Mouse (Mus musculus) neutrophil, adult 65 days (primary cell): ENCODE data around the gene Tpcn2. TPM values are rescaled to one million over a fixed set of nuclear protein-coding genes. Genes with fewer than 3 reads are reported as not detected.

ENCODE experiments used
- total RNA-seq: library from RNA; stranded (reverse); gene quantifications from 2 replicates; pipeline ENCODE4 v1.2.4, GENCODE M21; 2023

Gene Tpcn2
- total RNA-seq: 52.1 and 61.8 TPM in 2 replicates

GRCm38 (mm10) chr7:145283487-145284187 lies at the start of gene Tpcn2:
Gene Tpcn2, minus strand, starts transcription at chr7:145284011.

GRCm38 (mm10) chr7:145314785-145315411 lies 31.1 kb upstream of the Tpcn2 start, which contains the start of gene Mrgprd:
Gene Mrgprd, plus strand, starts transcription at chr7:145314835.

GRCm38 (mm10) chr7:145300321-145301007 lies 16.7 kb upstream of the Tpcn2 start, which contains the start of gene Mrgprf:
Gene Mrgprf, plus strand, starts transcription at chr7:145300828.

DNA sequence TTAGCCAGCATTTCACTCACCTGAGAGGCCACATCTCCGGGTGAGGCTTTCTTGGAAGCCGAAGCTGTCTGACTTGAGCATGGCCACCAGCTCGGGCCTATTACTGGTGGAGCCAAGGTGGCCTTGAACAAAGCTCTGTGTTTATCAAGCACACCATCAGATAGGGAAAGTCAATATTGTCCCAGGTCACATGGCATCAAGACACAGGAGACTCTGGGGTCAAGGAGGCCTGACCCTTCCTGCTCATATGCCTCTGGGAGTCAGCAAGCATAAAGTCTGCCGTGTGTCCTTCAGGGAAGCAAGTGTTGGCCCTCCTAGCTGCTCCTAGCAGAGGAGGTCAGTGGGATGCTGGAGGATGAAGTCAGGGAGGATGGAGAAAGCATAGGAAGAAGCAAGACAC lies 75.8 kb downstream of the Tpcn2 start, which contains the start of gene 1810010D01Rik:
TSS of gene 1810010D01Rik (minus strand) at position 114 of the 400 bp plus-strand sequence.

Other genes with a start within 250 kb of the Tpcn2 start
- 4.8 and 6.9 TPM in 2 replicates for gene 1810010D01Rik, start 75.9 kb downstream of the Tpcn2 start, total RNA-seq
- gene Mrgprf, start 16.8 kb upstream of the Tpcn2 start, total RNA-seq: not detected in 2 replicates
- gene Mrgprd, start 30.8 kb upstream of the Tpcn2 start, total RNA-seq: not detected in 2 replicates